Mouse (Mus musculus): ENCODE measurements around the gene Dzip1l.

GRCm38 (mm10) chr9:99694961-99695360 lies 65.7 kb downstream of the Dzip1l start:
- TF ChIP-seq CTCF (IDR thresholded peaks at IDR 0.05; ENCODE audit: low read depth): no peak
- no peak for TF ChIP-seq EP300 (IDR thresholded peaks at IDR 0.05; ENCODE audit: low read depth)

Measured in liver, embryonic 14.5 days (tissue).